ENCODE assay signal across 8 mouse cellular contexts in the genomic region with DNA sequence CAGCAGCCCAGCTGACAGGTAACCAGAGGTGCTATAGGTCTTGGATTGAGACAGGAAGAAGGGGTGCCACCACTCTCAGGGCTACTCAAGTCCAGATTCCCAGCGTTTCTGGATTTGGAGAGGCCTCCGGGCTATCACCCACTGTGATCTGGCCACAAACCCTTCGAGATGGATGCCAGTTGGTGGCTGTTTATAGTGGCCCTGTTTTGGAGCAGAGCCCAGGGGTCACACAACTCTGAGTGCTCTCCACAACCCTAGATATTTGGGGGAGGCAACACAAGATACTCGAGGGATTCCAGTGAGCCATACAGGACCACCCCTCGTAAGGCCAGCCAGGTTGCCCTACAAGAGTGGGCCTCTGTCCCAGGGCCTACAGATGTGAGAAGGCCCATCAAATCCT. TPM values are rescaled to one million over a fixed set of nuclear protein-coding genes. Genes with fewer than 3 reads are reported as not detected.
A peak's percentile ranks its signal among the peaks of the same experiment; 100 is the strongest.
DNase-seq lines count a peak whose midpoint lies in the region; ATAC-seq and TF ChIP-seq lines count a peak whose summit lies in the region.

No protein-coding gene starts in this region.

- no peaks in the 10 kb centered on the region for H3K9me3 ChIP-seq in kidney, embryonic 16.5 days (ENCODE audit: low read length)
- no peaks in the 10 kb centered on the region for H3K9me3 ChIP-seq in embryonic facial prominence, embryonic 13.5 days
- H3K9me3 ChIP-seq in hindbrain, postnatal 0 days (ENCODE audit: low read length) = no peaks in the 10 kb centered on the region

- no peaks in the 10 kb centered on the region for H3K27me3 ChIP-seq in kidney, embryonic 16.5 days (ENCODE audit: insufficient read depth, low read length)
- no peaks in the 10 kb centered on the region for H3K27me3 ChIP-seq in embryonic facial prominence, embryonic 13.5 days
- H3K27me3 ChIP-seq in hindbrain, postnatal 0 days (ENCODE audit: insufficient read depth, low read length) = no peaks in the 10 kb centered on the region

- H3K27ac ChIP-seq in kidney, embryonic 16.5 days (ENCODE audit: low read length) = peak overlapping the region; percentile 88
- peak overlapping the region; percentile 91 for H3K27ac ChIP-seq in embryonic facial prominence, embryonic 13.5 days
- peak overlapping the region; percentile 88; the same call in 1 of the 2 replicates for H3K27ac ChIP-seq in hindbrain, postnatal 0 days

- DNase-seq in kidney, postnatal 4 days = no peak
- DNase-seq in hindbrain, postnatal 0 days (ENCODE audit: low spot score) = no peak
- DNase-seq in naive thymus-derived CD4-positive, alpha-beta T cell, adult 2 months (ENCODE audit: low read depth) = peak; percentile 45
- DNase-seq in urinary bladder, postnatal 36 days (ENCODE audit: low spot score in 2 of 2) = no peak
- no peak for DNase-seq in adrenal gland, postnatal 14 days
- no peak for DNase-seq in adrenal gland, postnatal 36 days

- ATAC-seq in kidney, embryonic 16.5 days (ENCODE audit: low FRiP score, low TSS enrichment) = no peak
- no peak for ATAC-seq in embryonic facial prominence, embryonic 13.5 days (ENCODE audit: insufficient number of reproducible peaks, insufficient read depth, low FRiP score, low TSS enrichment, low read depth)
- no peak for ATAC-seq in hindbrain, postnatal 0 days

- H3K9ac ChIP-seq in kidney, embryonic 16.5 days (replicated peaks; ENCODE audit: low read length) = peak overlapping the region; percentile 97
- H3K9ac ChIP-seq in embryonic facial prominence, embryonic 13.5 days = peak overlapping the region; percentile 99
- H3K9ac ChIP-seq in hindbrain, postnatal 0 days (replicated peaks; ENCODE audit: low read length) = 0 out of 2 replicates have a peak overlapping the region, but pooled peaks have one; percentile 96

- WGBS in kidney, embryonic 16.5 days = 12% methylated on average over 5 of the region's 5 CpGs
- WGBS in embryonic facial prominence, embryonic 13.5 days = 27% methylated on average over 5 of the region's 5 CpGs
- 13% methylated on average over 5 of the region's 5 CpGs for WGBS in hindbrain, postnatal 0 days

- no peaks in the 10 kb centered on the region for H3K36me3 ChIP-seq in kidney, embryonic 16.5 days (ENCODE audit: insufficient read depth, low read length)
- no peaks in the 10 kb centered on the region for H3K36me3 ChIP-seq in embryonic facial prominence, embryonic 13.5 days
- H3K36me3 ChIP-seq in hindbrain, postnatal 0 days (ENCODE audit: insufficient read depth, low read length) = no peaks in the 10 kb centered on the region

- H3K4me1 ChIP-seq in kidney, embryonic 16.5 days (ENCODE audit: insufficient read depth, low read length) = peaks cover 32% of the 10 kb centered on the region
- peaks cover 51% of the 10 kb centered on the region for H3K4me1 ChIP-seq in embryonic facial prominence, embryonic 13.5 days
- peaks cover 24% of the 10 kb centered on the region for H3K4me1 ChIP-seq in hindbrain, postnatal 0 days (ENCODE audit: insufficient read depth, low read length)

- no peak for TF ChIP-seq CTCF in hindbrain, postnatal 0 days (IDR thresholded peaks at IDR 0.05; ENCODE audit: low read depth)

- H3K4me3 ChIP-seq in kidney, embryonic 16.5 days (ENCODE audit: low read length) = peak overlapping the region; percentile 82
- H3K4me3 ChIP-seq in embryonic facial prominence, embryonic 13.5 days = peak overlapping the region; percentile 92
- peak overlapping the region; percentile 90 for H3K4me3 ChIP-seq in hindbrain, postnatal 0 days (ENCODE audit: low read length)

- peak overlapping the region; percentile 88 for H3K4me2 ChIP-seq in kidney, embryonic 16.5 days (replicated peaks; ENCODE audit: low read depth, low read length)
- peak overlapping the region; percentile 68 for H3K4me2 ChIP-seq in embryonic facial prominence, embryonic 13.5 days
- H3K4me2 ChIP-seq in hindbrain, postnatal 0 days (ENCODE audit: low read depth, low read length) = peak overlapping the region; percentile 93

RNA-seq across cellular contexts. Expression of a gene that starts 1.8 kb away (rescaled TPM):
- polyA plus RNA-seq in kidney, embryonic 16.5 days (2015; fragmentation: Nextera tagmentation; extraction: Ambion mirVana) = 7.0 and 7.9 TPM in 2 replicates
- 11.5 and 11.6 TPM in 2 replicates for polyA plus RNA-seq in embryonic facial prominence, embryonic 13.5 days (2015; fragmentation: Nextera tagmentation; extraction: Ambion mirVana)
- 24.2 and 25.0 TPM in 2 replicates for total RNA-seq in hindbrain, postnatal 0 days (2014; rRNA removed)
- 4.7 and 4.8 TPM in 2 replicates for polyA plus RNA-seq in hindbrain, postnatal 0 days (2015; fragmentation: Nextera tagmentation; extraction: Ambion mirVana)
- total RNA-seq in adrenal gland, postnatal 14 days (2021) = 39.4 and 43.0 TPM in 2 replicates
- total RNA-seq in adrenal gland, postnatal 36 days (2021) = 10 to 100 TPM; 40.7 to 46.4 TPM
